Mouse (Mus musculus) cerebellum, adult 18-20 months (tissue): Measurements from ENCODE around the gene Gm3625.

Experiments
- DNase-seq, 2 experiments: peaks; one replicate each; pipeline ENCODE4 v3.0.0; 2021

Gm3625 gene

DNA sequence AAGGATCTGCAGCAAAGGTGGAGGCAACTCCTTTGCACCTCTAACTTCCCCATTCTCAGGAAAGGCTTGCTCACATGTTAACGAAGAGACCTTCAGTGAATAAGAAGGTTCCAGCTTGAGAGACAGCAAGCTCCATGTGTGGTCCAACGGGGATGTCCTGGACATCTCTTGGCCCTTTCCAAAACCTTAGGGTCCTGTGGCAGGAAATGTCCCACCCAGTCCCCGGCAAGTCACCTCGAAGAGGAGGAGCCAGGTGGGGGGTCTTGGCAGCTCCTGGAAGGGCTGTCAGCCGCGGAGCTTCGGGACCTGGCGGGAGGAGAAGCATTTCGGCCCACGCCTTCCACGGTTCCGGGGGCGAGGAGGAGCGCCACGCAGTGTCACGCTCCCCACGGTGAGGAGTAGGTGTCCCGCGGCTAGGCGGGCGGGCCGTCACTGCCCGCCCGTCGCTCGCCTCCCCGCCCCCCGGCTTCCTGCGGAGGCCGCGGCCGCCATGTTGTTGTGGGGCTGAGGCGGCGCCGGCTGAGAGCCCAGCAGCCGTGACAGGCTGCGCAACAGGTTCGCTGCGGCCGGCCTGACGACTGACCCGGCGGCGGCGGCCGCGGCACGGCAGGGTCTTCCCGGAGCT is at the start of gene Gm3625, which contains the start of gene Itsn2:
Gene Gm3625 (minus strand): TSS at position 387 of the 625 bp plus-strand sequence.
Gene Itsn2 (plus strand): TSS at position 98 of the 625 bp plus-strand sequence.
- peak; percentile 65 to 79 for DNase-seq

DNA sequence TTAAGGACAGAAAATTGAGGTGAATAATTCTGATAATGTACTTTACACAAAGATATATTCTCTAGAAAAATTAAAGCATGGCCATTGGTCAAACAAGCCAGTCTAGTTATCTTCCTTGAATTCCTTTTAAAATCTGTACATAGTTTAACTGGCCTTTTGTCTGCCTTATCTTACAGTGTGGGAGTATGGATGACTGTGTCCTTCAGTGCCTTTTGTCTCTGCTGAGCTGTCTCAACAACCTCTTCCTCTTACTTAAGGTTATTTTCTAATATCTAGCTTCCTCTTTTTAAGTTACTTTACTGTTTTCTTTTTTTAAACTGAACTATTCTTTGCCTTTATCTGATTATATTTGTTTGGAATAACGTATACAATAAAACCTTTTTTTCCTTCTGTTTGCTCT is 48.0 kb upstream of the Gm3625 start:
- DNase-seq, result no peak

DNA sequence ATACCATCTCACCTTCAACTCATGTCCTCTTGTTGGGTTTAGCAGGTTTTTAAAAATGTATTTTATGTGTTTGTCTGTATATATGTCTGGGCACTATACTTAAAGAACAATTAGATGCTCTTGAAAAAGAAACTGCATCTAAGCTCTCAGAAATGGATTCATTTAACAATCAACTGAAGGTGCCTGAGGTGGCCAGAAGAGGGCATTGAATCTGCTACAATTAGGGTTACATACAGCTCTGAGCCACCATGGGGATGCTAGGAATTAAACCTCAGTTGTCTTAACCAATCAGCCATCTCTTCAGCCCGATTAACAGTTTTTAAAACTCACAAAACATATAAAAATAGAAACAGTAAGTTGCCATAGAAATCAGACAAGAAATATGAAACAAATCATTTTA is 45.7 kb upstream of the Gm3625 start:
- no peak for DNase-seq

DNA sequence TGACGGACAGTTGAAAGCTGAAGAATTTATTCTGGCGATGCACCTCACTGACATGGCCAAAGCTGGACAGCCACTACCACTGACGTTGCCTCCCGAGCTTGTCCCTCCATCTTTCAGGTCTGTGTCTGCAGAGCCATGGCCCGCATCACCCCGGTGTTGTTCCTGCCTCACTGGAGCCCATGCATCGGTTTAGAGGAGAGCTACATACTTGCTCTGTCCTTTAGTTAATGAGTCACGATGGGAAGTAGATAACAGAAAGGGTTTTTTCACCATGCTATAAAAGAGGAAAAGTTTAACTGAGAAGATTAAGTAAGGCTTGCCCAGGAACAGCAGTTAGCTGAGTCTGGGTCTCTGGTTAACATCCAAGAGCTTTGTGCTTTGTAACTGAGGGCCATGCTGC is 40.2 kb upstream of the Gm3625 start:
- DNase-seq, result no peak

DNA sequence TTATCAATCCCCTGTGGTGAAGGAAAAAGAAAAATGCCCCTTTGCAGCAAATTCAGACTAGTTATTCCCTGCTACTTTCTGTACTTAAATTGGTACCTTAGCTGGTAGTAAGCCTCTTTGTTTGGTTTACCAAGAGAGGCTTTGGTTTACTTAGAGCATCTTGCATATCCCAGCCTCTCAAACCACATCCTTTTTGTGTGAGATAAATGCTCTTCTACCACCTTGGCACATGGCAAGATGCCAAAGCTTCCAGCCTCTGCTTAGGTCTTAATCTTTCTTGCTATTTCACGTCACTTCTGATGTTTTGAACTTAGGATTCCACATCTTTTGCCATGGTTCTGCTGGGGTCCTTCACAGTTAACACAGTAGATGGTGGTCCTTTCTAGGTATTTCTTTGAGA is 31.5 kb upstream of the Gm3625 start:
- peak; percentile 9 to 13 for DNase-seq

DNA sequence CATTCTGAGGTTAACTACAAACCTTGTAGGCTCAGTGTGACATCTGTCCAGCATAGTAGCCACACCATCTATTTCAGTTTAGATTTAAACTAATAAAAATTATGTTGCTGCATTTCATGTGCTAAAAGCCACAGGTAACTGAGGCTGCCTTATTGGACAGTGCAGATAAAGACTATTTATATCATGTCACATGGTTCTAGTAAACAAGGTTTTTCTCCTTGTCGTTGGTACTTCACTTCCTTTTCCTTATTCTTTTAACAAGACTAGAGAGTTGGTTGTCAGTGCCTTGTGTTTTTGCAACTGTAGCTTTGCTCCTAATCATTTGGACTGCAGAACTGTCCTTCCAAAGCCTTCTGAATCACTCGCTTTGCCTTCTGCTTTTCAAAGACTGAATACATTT is 22.0 kb upstream of the Gm3625 start:
- DNase-seq, result no peak

DNA sequence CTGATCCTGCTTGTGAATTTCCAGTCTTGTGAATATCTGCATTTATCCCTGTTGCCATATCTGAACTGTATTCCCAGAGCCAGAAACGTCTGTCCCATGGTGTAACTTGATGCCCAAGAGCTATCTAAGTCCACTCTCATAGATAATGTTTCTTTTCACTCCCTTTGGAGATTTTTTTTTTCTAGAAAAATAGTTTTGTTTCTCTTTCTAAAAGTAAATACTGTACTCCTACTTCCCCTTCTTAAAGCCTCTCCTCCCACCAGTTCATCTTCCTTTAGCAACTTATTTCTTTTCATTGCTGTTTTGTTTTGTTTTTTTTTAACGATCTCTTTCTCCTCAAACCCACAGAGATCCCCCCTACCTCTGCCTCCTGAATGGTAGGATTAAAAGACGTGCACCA is 13.9 kb upstream of the Gm3625 start:
- no peak for DNase-seq

DNA sequence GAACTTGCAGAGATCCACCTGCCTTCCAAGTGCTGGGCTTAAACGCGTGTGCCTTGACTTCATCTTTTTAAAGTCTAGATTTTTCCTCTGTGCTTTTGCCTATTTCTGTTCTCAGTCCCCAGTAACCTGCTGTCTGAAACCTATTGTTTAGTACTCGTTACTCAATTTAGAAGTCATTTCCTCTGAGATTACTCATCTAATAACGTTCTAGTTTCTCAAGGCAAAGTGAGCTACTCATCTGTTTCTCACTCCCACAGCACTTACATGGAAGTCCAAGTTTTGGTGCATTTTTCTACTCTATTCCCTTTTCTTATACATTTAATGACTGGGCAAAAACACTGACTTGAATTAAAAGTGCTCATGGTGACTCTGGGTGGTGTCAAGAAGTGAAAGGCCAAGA is 7.0 kb upstream of the Gm3625 start:
- no peak for DNase-seq

DNA sequence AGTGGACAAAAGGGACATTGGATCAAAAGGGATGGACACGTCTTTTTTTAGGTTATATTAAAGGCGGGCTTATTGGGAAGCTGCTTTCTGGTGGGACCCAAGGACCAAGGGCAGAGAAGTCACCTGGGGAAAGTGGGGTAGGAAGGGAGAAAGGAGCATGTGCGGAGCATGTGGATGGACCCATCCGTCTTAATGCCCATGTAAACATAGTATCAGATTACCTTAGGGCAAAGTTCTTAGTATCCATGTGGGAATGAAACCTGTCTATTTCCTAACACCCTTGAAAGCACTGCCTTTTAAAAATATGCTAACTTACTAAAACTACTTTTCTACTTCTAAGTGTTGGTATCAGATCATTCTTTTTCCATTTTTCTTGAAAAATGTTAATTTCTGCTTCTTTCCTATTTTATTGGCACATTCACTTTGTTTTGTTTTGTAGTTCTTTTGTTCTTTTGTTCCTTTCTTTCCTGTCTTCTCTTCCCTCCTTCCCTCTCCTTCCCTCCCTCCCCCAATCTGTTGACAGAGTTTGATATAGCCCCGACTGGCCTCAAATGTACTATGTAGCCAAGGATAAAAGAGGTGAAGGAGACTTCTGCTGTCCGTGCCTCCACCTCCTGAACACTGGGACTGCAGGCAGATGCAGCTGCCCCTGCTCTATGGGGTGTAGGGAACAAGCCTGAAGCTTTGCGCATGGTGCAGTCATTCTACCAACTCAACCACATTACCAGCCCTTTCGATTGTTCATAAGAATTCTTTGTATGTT is 6.1 kb upstream of the Gm3625 start:
- no peak for DNase-seq

DNA sequence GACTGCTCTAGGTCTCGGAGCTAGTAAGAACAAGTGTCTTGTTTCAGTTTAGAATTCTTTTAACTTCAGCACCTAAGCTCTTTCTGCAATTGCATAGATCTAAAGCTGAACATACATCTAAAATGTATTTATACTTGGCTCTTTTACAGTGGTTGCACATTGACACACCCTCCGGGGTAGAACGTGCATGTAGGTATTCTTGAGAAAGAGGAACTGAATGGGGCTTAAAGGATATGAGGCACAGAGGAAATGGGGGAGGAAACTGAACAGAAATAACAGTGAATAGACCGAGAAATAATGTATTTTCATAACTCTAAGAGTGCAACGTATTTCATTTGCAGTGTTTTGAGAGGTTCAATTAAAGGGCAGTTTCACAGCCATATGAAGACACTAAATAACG is 2.3 kb upstream of the Gm3625 start:
- DNase-seq, result no peak

DNA sequence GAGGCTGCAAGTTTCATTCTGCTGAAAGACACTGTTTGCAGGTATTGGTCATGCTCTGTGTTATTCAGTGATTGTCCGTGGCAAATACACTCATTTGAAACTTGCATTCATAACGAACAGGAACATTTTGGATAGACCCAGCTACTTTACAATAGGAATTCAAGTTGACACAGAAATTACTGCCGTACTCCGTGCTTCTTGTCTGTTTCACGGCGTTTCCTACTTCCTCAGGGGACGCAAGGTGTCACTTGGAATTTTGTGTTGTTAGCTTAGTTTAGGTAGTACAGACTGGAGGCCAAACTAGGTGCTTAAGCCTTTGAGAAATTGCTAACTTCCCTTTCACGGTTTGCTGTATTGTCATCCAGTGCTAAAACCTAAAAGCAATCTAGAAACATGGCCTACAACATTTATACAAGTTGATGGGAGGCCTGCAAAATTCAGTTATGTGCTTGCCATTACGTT is 1.2 kb upstream of the Gm3625 start:
- no peak for DNase-seq

DNA sequence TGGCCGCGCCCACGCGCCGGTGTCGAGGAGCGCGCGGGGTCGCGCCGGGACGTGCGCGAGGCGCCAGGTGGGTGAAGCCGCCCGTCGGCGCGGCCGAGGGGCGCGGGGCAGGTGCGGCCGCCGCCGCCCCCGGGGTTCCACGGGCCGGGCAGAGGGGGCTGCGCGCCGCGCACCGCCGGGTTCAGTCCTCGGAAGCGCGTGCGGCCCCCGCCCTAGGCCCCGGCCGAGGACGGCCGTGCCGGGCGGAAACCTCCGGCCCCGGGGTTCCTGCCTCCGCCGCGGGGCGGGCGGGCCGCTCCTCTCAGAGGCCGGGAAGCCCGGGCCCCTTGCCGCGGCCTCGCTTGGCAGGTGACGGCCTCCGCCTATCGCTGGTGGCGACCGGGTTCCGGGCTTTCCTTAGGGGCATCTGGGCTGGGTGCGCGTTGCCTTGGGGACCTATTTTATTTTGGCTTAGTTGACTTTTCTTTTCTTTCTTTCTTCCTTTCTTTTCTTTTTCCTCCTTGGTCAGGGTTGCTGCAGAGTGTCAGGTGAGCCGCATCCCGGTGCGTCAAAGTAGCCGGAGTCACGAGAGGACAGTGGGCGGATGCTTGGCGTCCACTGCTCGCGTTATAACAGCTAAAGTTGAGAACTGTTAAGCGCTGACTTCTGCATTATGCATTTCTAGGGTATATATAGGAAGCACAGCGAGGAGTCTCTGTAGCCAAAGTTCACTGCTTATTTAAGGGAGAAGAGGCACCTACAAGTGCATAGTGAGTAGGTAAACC is 621 bp upstream of the Gm3625 start:
- DNase-seq, result peak; percentile 43 to 63

DNA sequence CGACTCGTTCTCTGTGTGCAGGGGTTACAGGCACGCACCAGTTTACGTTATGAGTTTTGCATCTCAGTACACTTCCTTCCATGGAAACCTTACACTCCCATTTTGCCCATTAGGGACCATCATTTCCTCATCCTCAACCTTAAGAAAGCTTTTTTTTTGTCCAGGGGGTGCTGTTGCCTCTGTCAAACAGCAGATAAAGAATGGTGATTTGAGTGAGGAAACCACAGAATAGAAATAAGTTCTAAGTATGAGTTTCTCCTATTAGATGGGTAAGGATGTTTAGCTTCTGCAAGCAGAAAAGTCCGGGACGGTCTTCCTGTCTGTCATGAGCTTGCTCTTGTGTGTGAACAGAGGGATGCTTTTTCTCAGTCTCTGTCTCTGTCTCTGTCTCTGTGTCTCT is 702 bp downstream of the Gm3625 start:
- no peak for DNase-seq

DNA sequence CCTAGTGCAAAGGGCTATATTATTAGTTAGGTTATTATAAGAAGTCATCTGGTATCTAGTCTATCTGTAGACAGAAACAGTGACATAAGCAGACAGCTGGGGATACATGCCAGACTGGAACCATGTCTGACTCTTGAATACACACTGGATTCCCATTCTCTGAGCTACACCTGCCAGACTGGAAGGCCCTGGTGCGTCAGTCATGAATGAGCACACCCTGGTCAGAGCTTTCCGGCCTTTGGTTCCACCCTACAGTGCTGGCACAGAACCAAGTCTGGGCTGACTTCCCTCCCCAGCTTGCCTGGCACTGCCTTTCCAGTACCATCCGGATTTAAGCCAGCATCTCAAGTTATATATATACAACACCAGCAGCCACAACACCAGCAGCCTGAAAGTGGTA is 4.1 kb downstream of the Gm3625 start:
- peak; percentile 35 to 45 for DNase-seq

DNA sequence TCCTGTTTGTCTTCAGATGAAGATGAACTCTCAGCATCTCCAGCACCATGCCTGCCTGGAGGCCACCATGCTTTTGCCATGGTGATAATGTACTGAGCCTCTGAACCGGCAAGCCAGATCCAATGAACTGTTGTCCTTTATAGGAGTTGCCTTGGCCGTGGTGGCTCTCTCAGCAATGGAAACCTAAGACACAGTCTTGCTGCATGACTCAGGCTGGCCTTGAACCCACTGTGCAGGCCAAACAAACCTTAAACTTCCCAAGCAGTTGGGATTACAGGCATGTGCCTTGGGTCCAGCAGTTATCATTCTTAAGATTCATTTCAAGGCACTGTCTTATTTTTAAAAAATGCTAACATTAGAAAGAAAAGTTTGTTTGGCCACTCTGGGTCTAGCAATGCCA is 4.9 kb downstream of the Gm3625 start:
- no peak for DNase-seq

DNA sequence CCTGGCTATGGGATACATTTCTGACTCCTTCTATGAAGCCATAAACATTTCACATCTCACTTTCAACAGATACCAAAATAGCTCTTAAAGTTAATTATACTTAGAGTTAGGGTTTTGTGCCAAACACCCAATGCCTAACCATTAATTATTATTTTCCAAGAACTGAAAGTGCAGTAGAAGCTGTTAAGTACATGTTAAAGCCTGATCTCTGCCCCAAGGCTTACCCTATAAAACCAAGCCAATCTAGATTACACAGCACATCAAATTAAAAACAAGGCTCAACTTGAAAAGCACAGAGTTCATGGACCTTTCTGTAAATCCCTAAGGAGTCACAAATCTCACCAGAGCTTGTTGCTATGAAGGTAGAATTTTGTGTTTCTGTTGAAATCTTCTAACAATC is 10.4 kb downstream of the Gm3625 start:
- no peak for DNase-seq

DNA sequence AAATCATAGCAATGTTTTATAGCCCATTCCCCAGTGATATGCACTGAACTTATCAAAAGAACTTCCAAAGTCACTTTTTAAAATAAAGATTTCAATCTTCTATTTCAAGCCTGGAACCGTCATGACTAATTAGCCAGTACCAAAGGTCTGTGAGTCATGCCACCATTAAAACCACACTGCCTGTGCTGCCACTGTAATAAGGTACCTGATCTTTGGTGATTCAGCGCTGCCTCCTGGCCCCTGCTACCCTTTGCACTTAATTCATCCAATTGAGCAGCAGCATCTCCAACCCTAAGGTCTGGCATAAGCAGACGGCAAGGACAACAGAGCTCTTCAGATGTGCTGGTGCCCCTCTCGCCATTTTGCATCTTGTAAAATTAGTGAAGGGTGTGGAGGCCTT is 18.7 kb downstream of the Gm3625 start:
- no peak for DNase-seq

DNA sequence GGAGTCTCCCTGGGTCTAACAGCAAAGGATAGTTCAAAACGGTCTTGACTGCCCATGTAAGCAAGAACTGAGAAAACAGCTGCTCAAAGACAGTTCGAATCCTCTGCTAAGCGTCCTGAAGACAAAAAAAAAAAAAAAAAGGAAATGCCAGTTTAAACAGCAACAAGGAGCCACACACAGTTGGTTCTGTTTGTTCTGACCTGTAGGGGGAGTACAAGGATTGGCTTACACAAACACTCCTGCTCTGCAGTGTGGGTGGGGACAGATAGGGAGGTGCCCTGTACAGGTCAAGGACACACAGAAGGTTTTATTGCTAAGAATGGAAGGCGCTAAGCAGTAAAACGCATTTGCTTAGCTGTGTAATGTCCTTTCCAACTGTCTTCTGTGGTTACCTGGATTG is 20.9 kb downstream of the Gm3625 start:
- peak in 1 of 2 experiments; percentile 44 for DNase-seq

DNA sequence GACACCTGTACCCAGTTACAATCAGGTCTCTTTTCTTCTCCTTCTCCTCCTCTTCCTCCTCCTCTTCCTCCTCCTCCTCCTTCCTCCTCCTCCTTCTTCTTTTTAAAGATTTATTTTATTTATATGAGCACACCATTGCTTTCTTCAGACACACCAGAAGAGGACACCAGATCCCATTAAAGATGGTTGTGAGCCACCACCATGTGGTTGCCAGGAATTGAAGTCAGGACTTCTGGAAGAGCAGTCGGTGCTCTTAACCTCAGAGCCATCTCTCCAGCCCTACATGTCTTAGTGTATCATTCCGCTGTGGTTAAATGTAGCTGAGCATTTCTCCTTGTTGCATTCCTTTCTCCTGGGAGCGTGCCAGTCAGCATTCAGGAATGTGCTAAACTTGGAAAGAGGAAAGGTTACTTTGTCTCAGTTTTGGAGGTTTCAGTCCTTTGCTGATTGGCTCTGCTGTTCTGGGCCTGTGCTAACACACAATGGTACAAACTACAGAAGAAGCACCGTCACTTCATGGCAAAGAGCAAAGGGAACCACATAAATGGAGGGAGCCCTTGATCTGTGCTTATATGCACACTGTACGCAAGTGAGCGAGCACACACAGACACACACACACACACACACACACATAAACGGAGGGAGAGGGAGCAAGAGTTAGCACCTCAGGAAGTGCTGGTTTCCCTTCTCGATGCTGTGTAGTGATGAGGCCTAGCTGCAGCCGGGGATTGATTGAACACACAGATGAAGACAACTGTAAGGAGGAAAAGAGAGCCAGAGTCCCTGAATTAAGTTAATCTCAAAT is 34.0 kb downstream of the Gm3625 start:
- no peak for DNase-seq

DNA sequence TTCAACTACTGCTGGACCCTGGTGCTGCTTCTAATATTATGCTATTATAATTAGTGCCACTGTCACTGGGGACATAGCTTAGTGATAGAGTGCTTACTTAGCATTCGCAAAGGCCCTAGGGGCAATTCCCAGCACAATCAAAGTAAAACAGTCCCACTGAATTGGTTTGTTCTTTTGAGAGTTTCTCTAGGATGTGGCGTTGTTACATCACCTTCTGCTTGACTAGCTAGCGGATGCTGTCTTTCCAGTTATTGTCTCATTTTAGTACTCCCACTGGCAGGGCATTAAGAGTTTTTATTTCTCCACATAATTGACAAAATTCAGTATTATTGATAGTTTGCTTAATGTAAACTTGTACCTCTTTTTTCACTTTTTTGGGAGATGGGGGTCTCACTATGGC is 34.7 kb downstream of the Gm3625 start:
- DNase-seq, result no peak

DNA sequence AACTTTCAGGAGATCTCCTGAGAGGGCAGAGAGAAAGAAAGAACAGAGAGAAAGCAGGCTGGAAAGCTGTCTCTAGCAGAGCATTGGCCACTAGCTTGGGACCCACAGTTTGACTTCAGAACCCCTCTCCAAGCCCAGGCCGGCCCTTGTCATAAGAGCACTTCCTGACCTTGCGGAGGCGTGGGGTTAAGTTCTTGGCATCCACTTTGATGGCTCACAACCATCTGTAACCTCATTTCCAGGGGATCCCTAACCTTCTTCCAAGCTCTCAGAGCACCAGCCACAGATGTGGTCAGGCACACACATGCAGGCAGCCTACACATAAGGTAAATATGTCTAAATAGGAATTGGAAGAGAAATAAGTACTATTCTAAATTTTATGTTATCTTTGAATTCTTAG is 35.3 kb downstream of the Gm3625 start:
- DNase-seq, result no peak

DNA sequence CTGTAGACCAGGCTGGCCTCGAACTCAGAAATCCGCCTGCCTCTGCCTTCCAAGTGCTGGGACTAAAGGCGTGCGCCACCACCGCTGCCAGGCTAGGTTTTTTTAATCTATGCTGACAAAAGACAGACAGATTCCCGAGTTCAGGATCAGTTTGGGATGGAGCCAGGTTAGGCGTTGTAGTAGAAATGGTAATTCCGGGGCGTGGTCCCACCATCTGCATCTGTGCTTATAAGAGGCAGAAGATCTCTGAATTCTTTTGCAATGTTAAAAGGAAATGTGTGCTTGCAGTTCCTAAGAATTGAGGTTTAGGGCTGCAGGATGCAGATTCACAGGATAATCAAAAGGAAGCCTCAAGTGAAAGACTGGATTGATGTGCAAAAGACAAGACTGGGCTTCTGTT is 35.8 kb downstream of the Gm3625 start:
- DNase-seq, result no peak

DNA sequence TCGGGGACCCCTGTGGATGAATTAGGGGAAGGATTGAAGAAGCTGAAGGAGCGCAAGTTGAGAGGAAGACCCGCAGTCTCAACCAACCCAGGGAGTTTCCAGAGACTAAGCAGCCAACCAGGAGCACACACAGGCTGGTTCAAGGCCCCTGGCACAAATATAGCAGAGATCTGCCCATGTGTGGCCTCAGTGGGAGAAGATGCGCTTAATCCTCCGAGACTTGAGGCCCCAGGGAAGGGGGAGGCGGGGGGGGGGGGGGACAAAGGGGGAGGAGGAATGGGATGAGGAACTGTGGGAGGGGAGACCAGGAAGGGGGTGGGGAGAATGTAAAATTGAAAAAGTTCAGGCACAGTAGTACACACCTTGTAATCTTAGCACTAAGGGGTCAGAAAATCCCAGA is 37.3 kb downstream of the Gm3625 start:
- no peak for DNase-seq
